In genomic region chr9:104039742-104040141, GRCm38 (mm10) we compare ENCODE assay signal across 29 mouse cellular contexts. TPM values are rescaled to one million over a fixed set of nuclear protein-coding genes. Genes with fewer than 3 reads are reported as not detected.
DNase-seq lines count a peak whose midpoint lies in the region; ATAC-seq and TF ChIP-seq lines count a peak whose summit lies in the region.
"Had no signal": no experiment of that assay in that cellular context is flagged by ENCODE, and none has a peak within 500 bp of the region (broad histone marks: within the 10 kb centered on the region; RNA-seq: fewer than 3 reads in every experiment).

No protein-coding gene starts in this region.

- H3K4me1 ChIP-seq in MEL (ENCODE audit: control insufficient read depth in 1 of 2, insufficient read depth in 2 of 2, low read length in 2 of 2): no peaks in the 10 kb centered on the region
- no peaks in the 10 kb centered on the region; the same call in 1 of the 2 replicates for H3K4me1 ChIP-seq in brown adipose tissue, adult 24 weeks (ENCODE audit: control insufficient read depth, insufficient read depth, insufficient read length, low read length)
- H3K4me1 ChIP-seq: embryonic facial prominence, embryonic 12.5 days; forebrain, embryonic 13.5 days; forebrain, embryonic 15.5 days had no signal

- H3K9ac ChIP-seq in MEL (ENCODE audit: control insufficient read depth, low read depth, low read length, poor library complexity, severe bottlenecking): no peak overlapping the region
- H3K9ac ChIP-seq: embryonic facial prominence, embryonic 12.5 days; forebrain, embryonic 13.5 days; forebrain, embryonic 15.5 days; forebrain, postnatal 0 days had no signal

- TF ChIP-seq RAD21 in MEL (IDR thresholded peaks at IDR 0.05; ENCODE audit: low read depth, low read length): no peak

- H3K27ac ChIP-seq in MEL (ENCODE audit: control insufficient read depth, low read depth, low read length): no peak overlapping the region
- H3K27ac ChIP-seq in brown adipose tissue, adult 24 weeks (replicated peaks; ENCODE audit: low read depth, low read length): no peak overlapping the region
- H3K27ac ChIP-seq: embryonic facial prominence, embryonic 10.5 days; embryonic facial prominence, embryonic 12.5 days; forebrain, embryonic 13.5 days; forebrain, embryonic 15.5 days had no signal

- no peaks in the 10 kb centered on the region for H3K27me3 ChIP-seq in MEL (ENCODE audit: control insufficient read depth in 1 of 2, insufficient read depth in 2 of 2, low read length in 2 of 2)
- H3K27me3 ChIP-seq: CH12.LX; embryonic facial prominence, embryonic 12.5 days; forebrain, embryonic 13.5 days; forebrain, embryonic 15.5 days had no signal

- DNase-seq in 416B (ENCODE audit: low read depth) (peak; percentile 53), MEL (ENCODE audit: low read depth, low spot score) (peak; percentile 16)
- DNase-seq in right cerebral cortex, postnatal 36 days (ENCODE audit: low spot score in 2 of 2): no peak
- DNase-seq in c-Kit-positive CD71-positive TER-119-positive erythroid progenitor cells, embryonic 14.5 days (ENCODE audit: low spot score): no peak
- no peak for DNase-seq in cerebellum, postnatal 4 days (ENCODE audit: low spot score in 2 of 2)
- DNase-seq in cerebellum, adult 9-11 months: no peak
- DNase-seq: adrenal gland, adult 2 months; adrenal gland, postnatal 14 days; adrenal gland, postnatal 36 days; B cell, adult 2 months; cerebellum, adult 11 months; cerebellum, adult 18-20 months; cerebellum, adult 8-10 months; cerebellum, postnatal 10 days; cerebellum, postnatal 25 days; forebrain, postnatal 0 days had no signal

- H3K4me3 ChIP-seq in MEL (ENCODE audit: control insufficient read depth in 1 of 2, insufficient read depth in 1 of 2, low read depth in 2 of 2, low read length in 2 of 2): no peak overlapping the region
- 0 out of 2 replicates have a peak overlapping the region, but pooled peaks have one; percentile 3 for H3K4me3 ChIP-seq in brown adipose tissue, adult 24 weeks (ENCODE audit: insufficient read depth, low read depth, low read length)
- H3K4me3 ChIP-seq: embryonic facial prominence, embryonic 10.5 days; embryonic facial prominence, embryonic 12.5 days; forebrain, embryonic 13.5 days; forebrain, embryonic 15.5 days had no signal

- peak; percentile 36 for ATAC-seq in granulocyte monocyte progenitor cell, adult 5-6 weeks (replicated peaks; ENCODE audit: poor library complexity, severe bottlenecking)
- ATAC-seq: CD4-positive, CD25-positive, alpha-beta regulatory T cell, adult 4 months; forebrain, embryonic 13.5 days; forebrain, embryonic 15.5 days; forebrain, postnatal 0 days had no signal

- no peaks in the 10 kb centered on the region for H3K36me3 ChIP-seq in MEL (ENCODE audit: control insufficient read depth in 1 of 2, insufficient read depth in 2 of 2, low read length in 2 of 2)
- H3K36me3 ChIP-seq: G1E had no signal

- no peaks in the 10 kb centered on the region for H3K9me3 ChIP-seq in MEL (replicated peaks; ENCODE audit: insufficient read depth, low read length)
- H3K9me3 ChIP-seq: embryonic facial prominence, embryonic 10.5 days; embryonic facial prominence, embryonic 12.5 days; forebrain, embryonic 13.5 days; forebrain, embryonic 15.5 days; G1E had no signal

- no peak for TF ChIP-seq POLR2A in MEL (IDR thresholded peaks at IDR 0.05; ENCODE audit: control insufficient read depth in 1 of 2, insufficient read depth in 1 of 2, low read depth in 1 of 2, low read length in 2 of 2, poor library complexity in 1 of 2)

- no peak for TF ChIP-seq EP300 in MEL (IDR thresholded peaks at IDR 0.05; ENCODE audit: low read depth in 1 of 2, low read length in 2 of 2)

- H3K79me2 ChIP-seq in MEL (ENCODE audit: control insufficient read depth, insufficient read depth, low read length, poor library complexity): no peaks in the 10 kb centered on the region

- TF ChIP-seq CTCF in MEL (IDR thresholded peaks at IDR 0.05 in 2 of 3, conservative IDR thresholded peaks at IDR 0.05 in 1 of 3; ENCODE audit: control insufficient read depth in 1 of 3, insufficient read depth in 1 of 3, low read depth in 2 of 3, low read length in 3 of 3, poor library complexity in 1 of 3, severe bottlenecking in 1 of 3): no peak

TF ChIP-seq in MEL, 35 proteins besides CTCF, POLR2A, EP300 and RAD21:
- no peak for TF ChIP-seq USF2 (IDR thresholded peaks at IDR 0.05; ENCODE audit: borderline replicate concordance in 1 of 2, insufficient read depth in 1 of 2, low read depth in 1 of 2, low read length in 2 of 2)
- no peak for TF ChIP-seq POLR2AphosphoS2 (IDR thresholded peaks at IDR 0.05; ENCODE audit: low read length)
- TF ChIP-seq CHD2 (IDR thresholded peaks at IDR 0.05; ENCODE audit: low read length): no peak
- no peak for TF ChIP-seq TBP (IDR thresholded peaks at IDR 0.05; ENCODE audit: low read depth, low read length)
- no peak for TF ChIP-seq SIN3A (IDR thresholded peaks at IDR 0.05; ENCODE audit: low read length)

RNA-seq across cellular contexts. Expression of gene Gm28305, which starts 0.7 kb away (rescaled TPM):
- not detected in 2 replicates for total RNA-seq in MEL (2012; rRNA removed)
- not detected for polyA plus RNA-seq in MEL (2012; ENCODE audit: insufficient read depth in 1 of 2, insufficient read length in 2 of 2, low read depth in 1 of 2, low replicate concordance in 2 of 2, missing spikeins in 1 of 2)
- polyA plus RNA-seq in brown adipose tissue, adult 24 weeks (2012; ENCODE audit: insufficient read depth, insufficient read length, missing spikeins): not detected in 2 replicates
- total RNA-seq in granulocyte monocyte progenitor cell, adult 5-6 weeks (2014; fragmentation: Nextera tagmentation): not detected in 2 replicates
- not detected in 2 replicates for total RNA-seq in granulocyte monocyte progenitor cell, adult 5-6 weeks (2017)
- total RNA-seq: adrenal gland, adult 2 months; adrenal gland, postnatal 14 days; adrenal gland, postnatal 36 days; CH12.LX; forebrain, postnatal 0 days; G1E had no signal
- polyA plus RNA-seq: adrenal gland, adult 2 months; brain, embryonic 14.5 days; cortical plate, adult 2 months; embryonic facial prominence, embryonic 10.5 days; embryonic facial prominence, embryonic 12.5 days; embryonic facial prominence, embryonic 14.5 days; forebrain, embryonic 11.5 days; forebrain, embryonic 13.5 days; forebrain, embryonic 15.5 days; forebrain, postnatal 0 days; G1E had no signal

RNA-seq across cellular contexts. Expression of gene Uba5, which starts 23.2 kb away (rescaled TPM):
- 24.2 and 30.8 TPM in 2 replicates for total RNA-seq in MEL (2012; rRNA removed)
- polyA plus RNA-seq in MEL (2012; ENCODE audit: insufficient read depth in 1 of 2, insufficient read length in 2 of 2, low read depth in 1 of 2, low replicate concordance in 2 of 2, missing spikeins in 1 of 2): 10 to 100 TPM in 1 of 2 experiments, not detected in 1; 35.5 TPM
- polyA plus RNA-seq in brown adipose tissue, adult 24 weeks (2012; ENCODE audit: insufficient read depth, insufficient read length, missing spikeins): 15.2 and 21.2 TPM in 2 replicates
- total RNA-seq in granulocyte monocyte progenitor cell, adult 5-6 weeks (2014; fragmentation: Nextera tagmentation): 49.3 and 57.4 TPM in 2 replicates
- 52.5 and 54.0 TPM in 2 replicates for total RNA-seq in granulocyte monocyte progenitor cell, adult 5-6 weeks (2017)

RNA-seq across cellular contexts. Expression of gene Acad11, which starts 23.4 kb away (rescaled TPM):
- 14.3 and 16.0 TPM in 2 replicates for total RNA-seq in MEL (2012; rRNA removed)
- 10 to 100 TPM in 1 of 2 experiments, not detected in 1; 14.2 TPM for polyA plus RNA-seq in MEL (2012; ENCODE audit: insufficient read depth in 1 of 2, insufficient read length in 2 of 2, low read depth in 1 of 2, low replicate concordance in 2 of 2, missing spikeins in 1 of 2)
- 115 and 150 TPM in 2 replicates for polyA plus RNA-seq in brown adipose tissue, adult 24 weeks (2012; ENCODE audit: insufficient read depth, insufficient read length, missing spikeins)
- 25.1 and 32.9 TPM in 2 replicates for total RNA-seq in granulocyte monocyte progenitor cell, adult 5-6 weeks (2014; fragmentation: Nextera tagmentation)
- total RNA-seq in granulocyte monocyte progenitor cell, adult 5-6 weeks (2017): 26.1 and 31.1 TPM in 2 replicates

RNA-seq across cellular contexts. Expression of gene Nphp3, which starts 37.4 kb away (rescaled TPM):
- 1.0 and 2.3 TPM in 2 replicates for total RNA-seq in MEL (2012; rRNA removed)
- 1 to 10 TPM in 1 of 2 experiments, not detected in 1; 3.7 TPM for polyA plus RNA-seq in MEL (2012; ENCODE audit: insufficient read depth in 1 of 2, insufficient read length in 2 of 2, low read depth in 1 of 2, low replicate concordance in 2 of 2, missing spikeins in 1 of 2)
- 0.79 and 4.3 TPM in 2 replicates for polyA plus RNA-seq in brown adipose tissue, adult 24 weeks (2012; ENCODE audit: insufficient read depth, insufficient read length, missing spikeins)
- 6.7 and 10.2 TPM in 2 replicates for total RNA-seq in granulocyte monocyte progenitor cell, adult 5-6 weeks (2014; fragmentation: Nextera tagmentation)
- 4.2 and 4.3 TPM in 2 replicates for total RNA-seq in granulocyte monocyte progenitor cell, adult 5-6 weeks (2017)
- polyA plus RNA-seq: G1E had no signal

Comparison
In these comparisons a context has a peak if more than half of its experiments do, and no peak if none do; other contexts are left out.
1. DNase-seq: peak in 416B (single experiment) and MEL (single experiment); none in right cerebral cortex, postnatal 36 days (0 of 2), c-Kit-positive CD71-positive TER-119-positive erythroid progenitor cells, embryonic 14.5 days (single experiment), cerebellum, postnatal 4 days (0 of 2) and cerebellum, adult 9-11 months (single experiment).